Mouse (Mus musculus) midbrain, embryonic 12.5 days (tissue): ENCODE measurements at regions not wholly inside any gene's neighbourhood (a gene's known extent, or its start where the extent isn't known, plus 50 kb on each side); places are given as distances from the start of the nearest gene placed in this dataset.

Experiments used
- ATAC-seq: fragments of 200-750 bp; cut with Nextera tagmentation; 2 replicates; pipeline ENCODE4 v1.8.0; 2017; ENCODE audit warnings: low read depth, moderate TSS enrichment, moderate library complexity; ENCODE audit not compliant: low FRiP score
- H3K27ac ChIP-seq: fragments of 300-500 bp; sonication (generic); replicated peaks from 2 replicates; pipeline ENCODE4 v1.5.1; 2016; ENCODE audit warnings: mild to moderate bottlenecking
- H3K27me3 ChIP-seq: fragments of 300-500 bp; sonication (generic); 2 replicates; pipeline ENCODE4 v1.6.1; 2016; ENCODE audit warnings: mild to moderate bottlenecking
- H3K36me3 ChIP-seq: fragments of 300-500 bp; sonication (generic); 2 replicates; pipeline ENCODE4 v1.6.1; 2016
- H3K4me1 ChIP-seq: fragments of 300-500 bp; sonication (generic); 2 replicates; pipeline ENCODE4 v1.6.1; 2016
- H3K4me2 ChIP-seq: fragments of 300-500 bp; sonication (generic); replicated peaks from 2 replicates; pipeline ENCODE4 v1.6.1; 2016; ENCODE audit warnings: mild to moderate bottlenecking, moderate library complexity
- H3K4me3 ChIP-seq: fragments of 300-500 bp; sonication (generic); 2 replicates; pipeline ENCODE4 v1.5.1; 2016; ENCODE audit warnings: mild to moderate bottlenecking
- H3K9ac ChIP-seq: fragments of 300-500 bp; sonication (generic); replicated peaks from 2 replicates; pipeline ENCODE4 v1.6.1; 2016; ENCODE audit warnings: mild to moderate bottlenecking, moderate library complexity
- H3K9me3 ChIP-seq: fragments of 300-500 bp; sonication (generic); 2 replicates; pipeline ENCODE4 v1.6.1; 2016; ENCODE audit warnings: mild to moderate bottlenecking
- WGBS: fragments of 180-500 bp; shearing (Covaris S2); methylation state at CpG from one replicate; pipeline ENCODE4 v1.1.7; 2016; 5-methylcytosine and 5-hydroxymethylcytosine counted together

GRCm38 (mm10) chr1:94208929-94209328 lies 156.6 kb upstream of the Pdcd1 start:
- H3K9ac ChIP-seq = no peak overlapping the region
- no peak overlapping the region for H3K27ac ChIP-seq
- no peaks in the 10 kb centered on the region for H3K36me3 ChIP-seq
- WGBS = 89% methylated on average over 4 of the region's 4 CpGs
- H3K4me1 ChIP-seq = no peaks in the 10 kb centered on the region
- no peak overlapping the region for H3K4me2 ChIP-seq
- no peak for ATAC-seq
- H3K27me3 ChIP-seq = no peaks in the 10 kb centered on the region
- H3K4me3 ChIP-seq = no peak overlapping the region
- H3K9me3 ChIP-seq = no peaks in the 10 kb centered on the region

GRCm38 (mm10) chr1:94207859-94208258 lies 155.5 kb upstream of the Pdcd1 start:
- 89% methylated on average over 7 of the region's 7 CpGs for WGBS
- Histone ChIP-seq H3K4me2 (no peak overlapping the region), H3K4me1 (no peaks in the 10 kb centered on the region), H3K27ac (no peak overlapping the region), H3K36me3 (no peaks in the 10 kb centered on the region), H3K9ac (no peak overlapping the region), H3K9me3 (no peaks in the 10 kb centered on the region), H3K27me3 (no peaks in the 10 kb centered on the region), H3K4me3 (no peak overlapping the region)
- no peak for ATAC-seq

DNA sequence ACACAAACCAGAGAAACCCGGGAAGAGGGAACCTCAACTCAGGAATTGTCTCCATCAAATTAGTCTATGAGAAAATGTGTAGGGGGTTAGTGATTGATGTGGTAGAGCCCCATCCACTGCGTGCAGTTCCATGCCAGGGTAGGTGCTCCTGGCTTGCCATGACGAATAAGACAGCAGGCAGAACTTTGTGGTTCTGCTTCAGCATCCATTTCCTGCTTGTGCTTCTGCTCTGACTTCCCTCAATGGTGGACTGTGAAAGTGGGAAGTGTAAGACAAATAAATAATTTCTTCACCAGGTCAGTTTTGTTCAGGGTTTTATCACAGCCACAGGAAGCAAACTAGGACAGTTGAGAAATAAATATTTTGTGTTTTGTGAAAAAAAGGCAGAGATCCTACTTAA lies 150.9 kb upstream of the Pdcd1 start:
- WGBS = 88% methylated on average over 3 of the region's 3 CpGs
- Histone ChIP-seq H3K27ac (no peak overlapping the region), H3K36me3 (no peaks in the 10 kb centered on the region), H3K9ac (no peak overlapping the region), H3K4me3 (no peak overlapping the region), H3K4me1 (no peaks in the 10 kb centered on the region), H3K9me3 (no peaks in the 10 kb centered on the region), H3K27me3 (no peaks in the 10 kb centered on the region), H3K4me2 (no peak overlapping the region)
- ATAC-seq = no peak

DNA sequence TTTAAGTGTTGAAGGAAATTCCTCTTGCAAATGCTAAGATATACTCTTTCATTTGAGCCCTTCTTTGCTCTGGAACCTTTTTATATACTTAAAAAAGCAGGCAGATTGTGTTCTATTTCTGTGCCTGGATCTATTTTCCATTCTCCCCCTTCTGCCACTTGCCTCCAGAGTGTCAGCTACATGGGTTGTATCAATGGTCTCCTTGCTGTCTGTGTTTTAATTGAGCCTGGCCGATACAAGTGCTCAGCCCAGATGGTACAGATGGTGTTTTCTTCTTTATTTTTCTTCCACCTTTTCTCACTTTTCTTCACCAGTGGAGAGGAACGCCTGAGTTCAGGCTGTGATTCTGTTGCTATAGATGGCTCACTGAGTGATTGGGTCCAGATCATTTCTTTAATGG lies 131.5 kb upstream of the Pdcd1 start:
- H3K36me3 ChIP-seq = no peaks in the 10 kb centered on the region
- H3K4me1 ChIP-seq = no peaks in the 10 kb centered on the region
- no peak overlapping the region for H3K9ac ChIP-seq
- H3K4me2 ChIP-seq = no peak overlapping the region
- H3K4me3 ChIP-seq = no peak overlapping the region
- no peak overlapping the region for H3K27ac ChIP-seq
- H3K9me3 ChIP-seq = no peaks in the 10 kb centered on the region
- no peaks in the 10 kb centered on the region for H3K27me3 ChIP-seq
- ATAC-seq = no peak
- 92% methylated on average over 2 of the region's 2 CpGs for WGBS

- Histone ChIP-seq H3K36me3 (no peaks in the 10 kb centered on the region), H3K27me3 (no peaks in the 10 kb centered on the region), H3K4me3 (no peak overlapping the region), H3K27ac (no peak overlapping the region), H3K4me2 (no peak overlapping the region), H3K9ac (no peak overlapping the region), H3K9me3 (no peaks in the 10 kb centered on the region), H3K4me1 (no peaks in the 10 kb centered on the region)
- ATAC-seq = no peak
- WGBS = 88% methylated on average over 4 of the region's 4 CpGs
These were observed 97.6 kb upstream of the Pdcd1 start for GRCm38 (mm10) chr1:94149958-94150357.

- ATAC-seq = no peak
- H3K27me3 ChIP-seq = no peaks in the 10 kb centered on the region
- H3K9me3 ChIP-seq = no peaks in the 10 kb centered on the region
- no peak overlapping the region for H3K27ac ChIP-seq
- H3K4me2 ChIP-seq = no peak overlapping the region
- no peaks in the 10 kb centered on the region for H3K4me1 ChIP-seq
- 85% methylated on average over 4 of the region's 4 CpGs for WGBS
- H3K4me3 ChIP-seq = no peak overlapping the region
- no peaks in the 10 kb centered on the region for H3K36me3 ChIP-seq
- H3K9ac ChIP-seq = no peak overlapping the region
These were observed 94.7 kb upstream of the Pdcd1 start for GRCm38 (mm10) chr1:94147015-94147414.

DNA sequence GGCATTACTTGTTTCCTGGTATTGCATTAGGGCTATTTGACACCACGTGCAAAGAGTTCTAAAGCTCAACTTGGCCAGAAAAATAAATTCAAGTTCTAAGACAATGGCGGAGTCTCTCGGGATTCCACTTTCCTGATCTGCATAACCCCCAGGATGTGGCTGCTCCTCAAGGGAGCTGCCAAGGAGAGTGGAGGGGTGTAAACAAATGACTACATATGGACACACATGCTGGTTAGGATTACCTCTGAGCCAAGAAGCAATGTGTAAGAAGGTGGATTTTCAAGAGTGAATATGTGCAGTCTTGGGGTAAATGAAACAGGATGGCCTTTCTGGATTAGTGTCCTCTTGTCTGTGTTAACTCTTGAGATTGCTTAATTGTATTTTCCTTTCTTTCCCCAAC lies 88.2 kb upstream of the Pdcd1 start:
- Histone ChIP-seq H3K4me3 (no peak overlapping the region), H3K36me3 (no peaks in the 10 kb centered on the region), H3K4me1 (no peaks in the 10 kb centered on the region), H3K27me3 (no peaks in the 10 kb centered on the region), H3K4me2 (no peak overlapping the region), H3K9me3 (no peaks in the 10 kb centered on the region), H3K9ac (no peak overlapping the region), H3K27ac (no peak overlapping the region)
- ATAC-seq = no peak
- 66% methylated on average over 3 of the region's 3 CpGs for WGBS

DNA sequence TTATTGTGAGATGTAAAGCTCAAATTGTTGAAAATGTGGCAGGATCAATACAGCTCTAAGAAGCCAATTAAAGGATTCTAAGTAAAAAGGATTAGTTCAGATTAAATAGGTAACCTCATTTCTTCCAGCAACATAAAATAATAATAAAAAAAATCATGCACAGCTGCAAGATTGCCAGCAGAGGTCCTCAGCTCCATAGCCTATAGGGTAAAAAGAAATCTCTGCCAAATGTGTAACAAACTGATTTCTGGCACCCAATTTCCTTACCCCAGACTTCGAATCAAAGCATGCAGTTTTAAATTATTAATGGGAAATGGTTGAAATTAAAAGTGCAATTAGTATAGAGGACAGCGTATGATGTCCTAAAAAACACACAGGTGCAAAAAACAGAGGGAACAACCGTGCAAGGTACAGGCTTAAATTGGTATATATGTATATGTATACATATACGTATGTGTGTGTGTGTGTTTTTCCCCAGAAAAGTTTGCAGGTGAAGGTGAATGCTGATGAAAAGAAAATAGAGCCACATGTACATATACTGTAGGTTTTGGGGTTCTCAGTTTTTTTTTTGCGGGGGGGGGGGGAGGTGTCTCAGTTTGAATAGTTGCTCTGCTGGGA lies 87.2 kb upstream of the Pdcd1 start:
- peak; percentile 45 for ATAC-seq
- Histone ChIP-seq H3K4me3 (no peak overlapping the region), H3K4me2 (no peak overlapping the region), H3K9ac (no peak overlapping the region), H3K4me1 (no peaks in the 10 kb centered on the region), H3K27me3 (no peaks in the 10 kb centered on the region), H3K27ac (no peak overlapping the region), H3K36me3 (no peaks in the 10 kb centered on the region), H3K9me3 (no peaks in the 10 kb centered on the region)
- 86% methylated on average over 5 of the region's 5 CpGs for WGBS

DNA sequence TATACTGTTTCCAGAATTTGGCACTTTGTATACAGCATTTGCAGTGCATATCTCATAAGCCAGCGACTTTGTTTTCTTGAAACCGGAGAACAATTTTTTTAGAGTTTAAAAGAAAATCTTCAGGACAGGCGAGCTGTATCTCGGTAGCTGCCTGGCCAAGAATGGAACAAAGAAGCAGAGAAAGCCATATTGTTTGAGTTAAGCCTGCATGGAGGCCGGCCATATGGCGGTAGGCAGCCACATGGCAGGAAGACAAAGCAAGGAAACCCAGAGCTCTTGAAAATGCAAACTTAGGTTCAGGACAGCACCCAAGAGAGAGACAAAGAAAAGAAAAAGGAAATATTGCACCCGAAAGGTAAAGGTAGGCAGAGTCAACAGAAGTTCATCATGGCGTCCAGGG lies 84.4 kb upstream of the Pdcd1 start:
- no peak overlapping the region for H3K4me2 ChIP-seq
- 77% methylated on average over 8 of the region's 8 CpGs for WGBS
- no peaks in the 10 kb centered on the region for H3K9me3 ChIP-seq
- H3K9ac ChIP-seq = no peak overlapping the region
- H3K27me3 ChIP-seq = no peaks in the 10 kb centered on the region
- no peaks in the 10 kb centered on the region for H3K4me1 ChIP-seq
- no peaks in the 10 kb centered on the region for H3K36me3 ChIP-seq
- H3K4me3 ChIP-seq = no peak overlapping the region
- no peak for ATAC-seq
- H3K27ac ChIP-seq = no peak overlapping the region
